Mouse (Mus musculus): ENCODE measurements at regions not wholly inside any gene's neighbourhood (a gene's known extent, or its start where the extent isn't known, plus 50 kb on each side); places are given as distances from the start of the nearest gene placed in this dataset.

- intact Hi-C loops (cut with DNase I), result no loop called here
These were observed 291.7 kb upstream of the Noct start for GRCm38 (mm10) chr3:50932397-50933089.

GRCm38 (mm10) chr3:50933090-50933443, 291.2 kb upstream of the Noct start:
- intact Hi-C loops (cut with DNase I), result no loop called here

- intact Hi-C loops (cut with DNase I), result no loop called here
These were observed 284.6 kb upstream of the Noct start for GRCm38 (mm10) chr3:50939602-50940001.

- intact Hi-C loops (cut with DNase I), result no loop called here
These were observed 283.6 kb upstream of the Noct start for GRCm38 (mm10) chr3:50940656-50941055.

DNA sequence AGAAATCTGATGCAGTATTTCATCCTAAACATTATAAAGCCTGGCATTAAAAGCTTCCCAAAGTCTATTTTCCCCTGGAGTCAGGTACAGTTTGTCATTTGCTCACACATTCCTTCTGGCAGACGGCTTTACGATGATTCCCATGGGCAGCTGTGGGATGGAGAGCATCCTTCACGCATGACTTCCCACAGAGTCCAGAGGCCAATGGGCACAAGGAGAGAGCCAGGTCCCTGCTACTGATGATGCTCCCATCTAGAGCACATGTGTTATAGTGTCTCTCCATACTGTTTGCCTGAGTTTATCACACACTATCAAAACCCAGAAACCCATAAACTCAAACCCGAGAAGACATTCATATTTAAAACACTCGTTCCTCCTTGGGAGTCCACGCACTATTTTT, 270.8 kb upstream of the Noct start:
- intact Hi-C loops (cut with DNase I), result no loop called here

DNA sequence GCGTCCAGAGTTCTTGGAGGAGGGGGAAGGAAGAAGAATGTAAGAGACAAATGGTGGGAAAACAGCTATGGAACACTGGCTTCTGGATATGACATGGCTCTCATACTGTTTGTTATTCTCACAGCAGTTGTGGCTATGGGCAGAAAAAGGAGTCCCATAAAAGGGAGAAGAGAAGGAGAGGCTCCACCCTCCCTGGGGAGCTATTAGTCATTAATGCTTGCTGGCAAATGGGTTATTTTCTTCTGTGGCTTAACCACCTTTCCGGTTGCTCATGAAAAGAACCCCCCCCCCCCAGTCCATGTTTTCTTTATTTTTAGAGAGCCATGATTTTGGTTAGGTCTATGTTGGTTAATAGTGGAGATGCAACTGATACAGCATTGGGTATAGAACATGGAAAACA, 253.9 kb upstream of the Noct start:
- intact Hi-C loops (cut with DNase I), result no loop called here

DNA sequence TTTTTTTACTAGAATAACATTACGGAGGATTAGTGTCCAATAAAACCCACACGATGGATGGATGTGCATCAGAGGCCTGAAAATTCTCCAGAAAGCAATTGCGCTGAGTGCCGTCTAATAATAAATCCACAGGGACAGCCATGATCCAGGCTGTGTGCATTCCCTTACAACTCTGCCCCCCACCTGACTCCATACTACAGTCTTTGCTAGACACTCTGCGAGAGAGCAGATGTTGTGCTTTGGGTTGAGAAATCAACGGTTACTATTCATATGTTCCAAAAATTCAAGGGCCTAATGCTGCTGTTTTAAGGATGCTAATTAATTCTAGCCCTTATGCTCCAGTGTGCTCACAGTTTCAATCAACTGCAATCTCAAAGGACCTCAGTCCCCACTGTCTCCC, 251.2 kb upstream of the Noct start:
- intact Hi-C loops (cut with DNase I), result no loop called here

GRCm38 (mm10) chr3:50976141-50976780, 248.0 kb upstream of the Noct start:
- intact Hi-C loops (cut with DNase I), result no loop called here

GRCm38 (mm10) chr3:50976818-50977217, 247.4 kb upstream of the Noct start:
- intact Hi-C loops (cut with DNase I), result no loop called here

- intact Hi-C loops (cut with DNase I), result no loop called here
These were observed 245.6 kb upstream of the Noct start for GRCm38 (mm10) chr3:50978636-50979035.

DNA sequence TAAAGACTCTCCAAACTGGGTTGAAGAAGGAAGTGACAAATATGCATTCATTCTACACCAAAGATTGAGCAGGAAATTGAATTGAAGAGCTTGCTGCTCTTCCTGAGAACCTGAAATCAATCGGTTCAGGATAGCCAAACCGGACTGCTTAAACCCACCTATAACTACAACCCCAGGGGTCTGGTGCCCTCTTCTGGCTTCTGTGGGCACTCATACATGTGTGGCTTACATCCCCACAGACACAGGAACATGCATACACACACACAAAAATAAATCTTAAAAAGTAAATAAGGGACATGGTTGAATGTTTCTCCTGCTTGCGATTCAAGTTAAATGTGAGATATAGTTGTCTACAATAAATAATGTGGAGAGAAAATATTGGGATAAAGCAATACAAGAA, 244.7 kb upstream of the Noct start:
- intact Hi-C loops (cut with DNase I), result no loop called here

DNA sequence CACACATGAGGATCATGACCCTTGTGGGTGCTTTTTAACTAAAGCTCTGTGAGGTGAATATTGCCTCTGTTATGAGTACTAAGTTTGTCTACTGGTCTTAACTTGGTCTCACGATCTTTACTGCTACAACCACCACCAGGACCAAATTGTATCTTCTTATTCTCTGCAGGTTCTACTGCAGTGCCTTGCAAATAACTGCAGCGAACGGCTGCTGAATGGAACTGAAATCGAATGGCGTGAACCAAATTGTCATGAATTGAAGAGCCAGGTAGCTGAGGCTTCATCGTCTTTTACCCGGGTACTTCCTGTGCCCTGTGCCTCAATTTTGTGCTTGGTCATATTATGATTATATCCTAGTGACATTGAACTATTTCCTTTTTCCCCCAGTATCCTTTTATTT, 242.5 kb upstream of the Noct start:
- intact Hi-C loops (cut with DNase I), result no loop called here

DNA sequence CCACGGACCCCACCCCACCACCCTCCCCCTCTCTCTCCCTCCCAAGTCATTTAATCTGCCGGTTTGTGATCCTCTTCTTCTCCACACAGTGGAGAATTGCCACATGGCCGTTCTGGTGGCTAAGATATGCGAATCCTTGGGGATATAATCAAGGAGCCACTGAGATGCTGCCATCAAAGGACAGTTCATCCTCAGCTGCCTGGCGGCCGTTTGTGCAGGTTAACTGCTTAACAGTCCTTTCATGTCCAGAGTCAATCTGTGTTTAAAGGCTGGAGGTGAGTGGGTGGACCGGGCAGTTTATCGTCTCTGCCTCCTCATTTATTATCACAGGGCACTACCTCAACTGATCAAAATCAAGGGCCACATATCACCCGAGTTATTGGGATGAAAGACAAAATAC, 241.6 kb upstream of the Noct start:
- intact Hi-C loops (cut with DNase I), result no loop called here

DNA sequence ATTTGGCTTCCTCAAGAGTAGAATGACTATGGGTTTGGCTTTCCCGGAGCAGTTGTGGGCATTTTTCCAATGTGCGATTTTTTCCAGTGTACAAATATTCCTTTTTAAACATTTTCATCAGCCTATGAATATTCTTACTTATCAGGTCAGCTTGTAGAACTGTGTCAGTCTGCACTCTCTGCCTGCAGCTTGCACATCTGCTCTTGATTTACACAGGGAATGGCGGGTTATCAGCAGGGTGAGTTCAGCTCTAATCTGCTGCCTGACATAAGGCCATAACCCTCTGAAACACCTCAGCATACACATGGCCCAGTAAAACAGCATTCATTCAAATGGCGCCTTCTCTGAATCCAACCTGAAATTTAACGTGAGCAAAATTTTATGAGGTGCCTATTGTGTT, 241.1 kb upstream of the Noct start:
- intact Hi-C loops (cut with DNase I), result no loop called here

DNA sequence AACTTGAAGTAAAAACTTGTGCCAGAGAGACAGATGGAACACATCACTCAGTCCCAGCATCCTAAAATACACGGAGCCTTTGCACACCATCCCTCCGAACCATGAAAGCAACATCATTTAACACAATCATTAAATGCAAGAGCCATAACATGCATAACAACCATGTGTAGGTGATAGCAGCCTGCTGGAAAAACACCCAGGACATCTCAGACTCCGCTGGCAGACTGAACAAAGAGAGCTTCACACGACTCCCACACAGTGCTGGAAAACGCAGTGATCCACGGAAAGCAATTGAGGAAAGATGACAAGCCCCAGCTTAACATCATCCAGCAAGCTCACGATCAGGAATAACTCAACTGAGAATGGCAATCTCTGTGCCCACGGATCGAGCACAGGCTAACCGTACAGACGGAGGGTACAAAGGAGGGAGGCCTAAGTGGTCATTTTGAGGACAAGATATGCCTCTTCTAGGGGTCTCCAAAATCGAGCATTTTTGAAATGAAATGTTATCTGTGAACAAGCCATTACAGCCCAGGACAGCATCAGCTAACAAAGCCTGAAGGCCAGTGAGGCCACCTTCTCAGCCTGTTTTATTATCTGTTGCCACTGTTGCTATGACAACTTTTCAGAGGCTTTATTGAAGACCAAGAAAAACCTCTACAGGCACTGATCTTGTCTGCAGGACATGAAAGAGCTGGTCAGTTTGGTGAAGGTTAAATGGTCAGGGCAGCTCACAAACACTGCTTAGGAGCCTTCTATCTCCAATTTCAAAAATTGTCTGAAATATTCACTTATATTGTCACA, 240.1 kb upstream of the Noct start:
- intact Hi-C loops (cut with DNase I), result no loop called here

- intact Hi-C loops (cut with DNase I), result no loop called here
These were observed 236.4 kb upstream of the Noct start for GRCm38 (mm10) chr3:50987821-50988220.

DNA sequence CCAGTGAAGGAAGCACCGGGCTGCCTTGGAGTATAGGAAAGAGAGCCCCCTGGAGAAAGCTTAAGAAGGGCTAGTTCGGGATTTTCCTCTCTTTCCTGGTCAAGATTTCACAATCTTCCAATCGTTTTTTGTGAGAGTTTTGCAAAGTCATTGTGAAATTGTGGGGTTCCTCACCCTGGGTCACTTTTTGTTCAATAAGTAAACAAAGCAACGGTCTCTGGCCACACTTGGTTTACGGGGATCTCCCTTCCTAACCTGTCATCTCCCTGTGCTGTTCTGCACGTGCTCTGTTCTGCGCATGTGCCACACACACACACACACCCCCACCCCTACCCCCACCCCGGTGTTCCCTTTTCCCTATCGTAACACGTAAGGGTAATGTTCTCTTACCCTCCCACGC, 233.4 kb upstream of the Noct start:
- intact Hi-C loops (cut with DNase I), result no loop called here

DNA sequence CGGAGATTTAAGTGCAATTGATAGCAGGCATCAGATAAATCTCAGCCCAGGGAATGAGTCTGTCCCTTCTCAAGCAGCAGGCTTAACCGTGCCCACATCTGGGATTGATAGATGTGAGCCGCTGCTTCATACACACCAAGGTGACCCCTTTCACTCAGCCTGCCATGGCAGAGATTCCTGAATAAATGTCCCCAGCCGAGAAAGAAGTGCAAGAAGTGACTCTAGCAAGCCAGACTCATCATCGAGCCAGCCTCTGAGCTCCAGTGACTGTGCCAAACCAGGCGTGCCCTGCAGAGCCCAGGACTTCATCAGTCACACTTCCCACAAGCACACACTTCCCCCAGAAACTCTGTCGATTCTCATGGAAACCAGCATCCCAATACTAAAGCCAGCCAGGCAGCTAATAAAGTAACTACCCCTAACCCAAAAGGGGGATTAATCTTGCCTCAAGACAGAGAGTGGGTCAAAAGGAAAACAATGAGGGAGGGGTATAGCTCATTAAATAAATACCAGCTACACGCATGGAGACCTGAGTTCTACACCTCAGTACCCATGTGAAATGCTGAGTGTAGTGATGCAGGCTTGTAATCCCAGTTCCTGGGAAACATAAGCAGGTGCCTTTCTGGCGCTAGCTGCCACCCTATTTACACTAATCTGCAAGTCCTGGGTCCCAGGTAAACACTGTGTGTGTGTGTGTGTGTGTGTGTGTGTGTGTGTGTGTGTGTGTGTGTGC, 231.5 kb upstream of the Noct start:
- intact Hi-C loops (cut with DNase I), result no loop called here

- intact Hi-C loops (cut with DNase I), result no loop called here
These were observed 224.5 kb upstream of the Noct start for GRCm38 (mm10) chr3:50999745-51000144.

GRCm38 (mm10) chr3:51000938-51001337, 223.3 kb upstream of the Noct start:
- intact Hi-C loops (cut with DNase I), result no loop called here

DNA sequence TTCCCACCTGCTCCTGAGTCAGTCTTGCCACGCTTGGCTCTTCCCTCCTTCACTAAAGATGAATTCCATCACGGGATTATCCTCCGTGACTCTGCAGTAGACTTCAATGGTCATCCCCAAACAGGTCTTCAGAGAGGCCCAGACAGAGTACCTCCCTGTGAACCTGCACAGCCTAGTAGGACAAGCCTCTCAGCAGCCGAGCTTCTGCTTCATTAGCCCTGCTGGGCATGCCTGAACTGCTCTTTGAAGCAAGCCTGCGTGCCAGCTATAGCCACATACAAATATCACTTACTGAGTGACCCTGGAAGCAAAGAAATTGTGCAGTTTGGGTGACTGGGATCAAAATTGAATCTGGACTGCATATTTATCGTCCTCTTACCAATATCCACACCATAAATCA, 221.6 kb upstream of the Noct start:
- intact Hi-C loops (cut with DNase I), result no loop called here
